In genomic region chr17:8867331-8868237, GRCm38 (mm10) we compare ENCODE assay signal across 10 mouse cellular contexts.
DNase-seq lines count a peak whose midpoint lies in the region; ATAC-seq and TF ChIP-seq lines count a peak whose summit lies in the region.
"Had no signal": no experiment of that assay in that cellular context is flagged by ENCODE, and none has a peak within 500 bp of the region (broad histone marks: within the 10 kb centered on the region; RNA-seq: fewer than 3 reads in every experiment).

No protein-coding gene starts in this region.

- intact Hi-C loops in left cerebral cortex, postnatal 10 days (cut with DNase I) = no loop called here

- H3K27me3 ChIP-seq in kidney, embryonic 15.5 days = no peaks in the 10 kb centered on the region
- H3K27me3 ChIP-seq in kidney, embryonic 14.5 days (ENCODE audit: control insufficient read depth, insufficient read depth, low read length) = no peaks in the 10 kb centered on the region
- H3K27me3 ChIP-seq in intestine, embryonic 15.5 days (replicated peaks) = no peaks in the 10 kb centered on the region
- H3K27me3 ChIP-seq in small intestine, adult 2 months (ENCODE audit: control insufficient read depth, insufficient read depth, low read length) = no peaks in the 10 kb centered on the region
- H3K27me3 ChIP-seq: stomach, embryonic 15.5 days had no signal

- no peak overlapping the region for H3K4me3 ChIP-seq in kidney, embryonic 15.5 days (replicated peaks)
- H3K4me3 ChIP-seq in kidney, embryonic 14.5 days (ENCODE audit: low read length) = no peak overlapping the region
- no peak overlapping the region for H3K4me3 ChIP-seq in intestine, embryonic 15.5 days (replicated peaks)
- no peak overlapping the region for H3K4me3 ChIP-seq in small intestine, adult 2 months (ENCODE audit: low read depth, low read length)
- H3K4me3 ChIP-seq: stomach, embryonic 15.5 days had no signal

- 74% methylated on average over 25 of the region's 25 CpGs for WGBS in kidney, embryonic 15.5 days
- whole genome bisulfite sequencing in kidney, embryonic 14.5 days = 67% methylated on average over 25 of the region's 25 CpGs
- 65% methylated on average over 25 of the region's 25 CpGs for WGBS in intestine, embryonic 15.5 days
- WGBS in small intestine, adult 2 months = 49% methylated on average over 25 of the region's 25 CpGs

- no peak for TF ChIP-seq POLR2A in small intestine, adult 2 months (IDR thresholded peaks at IDR 0.05; ENCODE audit: low read depth, low read length)

- no peaks in the 10 kb centered on the region for H3K36me3 ChIP-seq in kidney, embryonic 15.5 days
- no peaks in the 10 kb centered on the region for H3K36me3 ChIP-seq in kidney, embryonic 14.5 days (ENCODE audit: control insufficient read depth, insufficient read depth, low read length)
- H3K36me3 ChIP-seq in intestine, embryonic 15.5 days = no peaks in the 10 kb centered on the region
- no peaks in the 10 kb centered on the region for H3K36me3 ChIP-seq in small intestine, adult 2 months (ENCODE audit: control insufficient read depth, insufficient read depth, low read length)
- H3K36me3 ChIP-seq: stomach, embryonic 15.5 days had no signal

- no peak for ATAC-seq in kidney, embryonic 15.5 days (replicated peaks; ENCODE audit: low FRiP score)
- ATAC-seq in kidney, embryonic 14.5 days (ENCODE audit: low FRiP score, low TSS enrichment) = no peak
- peak; percentile 15; the same call in 1 of the 2 replicates for ATAC-seq in intestine, embryonic 15.5 days
- ATAC-seq: forebrain, postnatal 0 days had no signal

- H3K27ac ChIP-seq in kidney, embryonic 15.5 days = peak overlapping the region; percentile 10
- H3K27ac ChIP-seq in kidney, embryonic 14.5 days (ENCODE audit: low read depth, low read length) = no peak overlapping the region
- H3K27ac ChIP-seq in intestine, embryonic 15.5 days = no peak overlapping the region
- peak overlapping the region; percentile 32; the same call in 1 of the 2 replicates for H3K27ac ChIP-seq in small intestine, adult 2 months (ENCODE audit: insufficient read depth, low read depth, low read length)
- H3K27ac ChIP-seq: stomach, embryonic 15.5 days had no signal

- H3K4me1 ChIP-seq in kidney, embryonic 15.5 days = peaks cover 44% of the 10 kb centered on the region
- 0 out of 2 replicates have a peak, but pooled peaks cover 3% of the 10 kb centered on the region for H3K4me1 ChIP-seq in kidney, embryonic 14.5 days (ENCODE audit: control insufficient read depth, insufficient read depth, low read length)
- H3K4me1 ChIP-seq in intestine, embryonic 15.5 days (replicated peaks) = peaks cover 6% of the 10 kb centered on the region; the same call in 1 of the 2 replicates
- peaks cover 16% of the 10 kb centered on the region for H3K4me1 ChIP-seq in small intestine, adult 2 months (ENCODE audit: control insufficient read depth, insufficient read depth, insufficient read length, low read length)

- H3K9me3 ChIP-seq in kidney, embryonic 15.5 days (replicated peaks) = no peaks in the 10 kb centered on the region
- no peaks in the 10 kb centered on the region for H3K9me3 ChIP-seq in kidney, embryonic 14.5 days (ENCODE audit: control insufficient read depth, low read length)
- H3K9me3 ChIP-seq in intestine, embryonic 15.5 days = no peaks in the 10 kb centered on the region
- H3K9me3 ChIP-seq: stomach, embryonic 15.5 days had no signal

- no peak overlapping the region for H3K9ac ChIP-seq in kidney, embryonic 15.5 days
- no peak overlapping the region for H3K9ac ChIP-seq in kidney, embryonic 14.5 days (ENCODE audit: low read depth, low read length)
- H3K9ac ChIP-seq in intestine, embryonic 15.5 days = no peak overlapping the region
- H3K9ac ChIP-seq: forebrain, postnatal 0 days; stomach, embryonic 15.5 days had no signal

- H3K4me2 ChIP-seq in kidney, embryonic 15.5 days = no peak overlapping the region
- H3K4me2 ChIP-seq in kidney, embryonic 14.5 days (replicated peaks; ENCODE audit: low read depth, low read length) = no peak overlapping the region
- no peak overlapping the region for H3K4me2 ChIP-seq in intestine, embryonic 15.5 days (replicated peaks)
- H3K4me2 ChIP-seq: stomach, embryonic 15.5 days had no signal

- TF ChIP-seq CTCF in small intestine, adult 2 months (IDR thresholded peaks at IDR 0.05; ENCODE audit: extremely low read depth, insufficient read length, insufficient replicate concordance, low read depth, low read length) = no peak

- DNase-seq in R1 (ENCODE audit: low read depth, low spot score) = peak; percentile 22
- DNase-seq in cerebellum, adult 8-10 months = no peak
- DNase-seq in left cerebral cortex, postnatal 10 days (ENCODE audit: extremely low spot score in 1 of 2, low spot score in 2 of 2) = no peak
- no peak for DNase-seq in cerebellum, adult 11-12 months
- DNase-seq: forebrain, postnatal 0 days had no signal

Comparison
In these comparisons a context has a peak if more than half of its experiments do, and no peak if none do; other contexts are left out.
1. H3K27ac ChIP-seq: peak in kidney, embryonic 15.5 days (single experiment) and small intestine, adult 2 months (single experiment); none in kidney, embryonic 14.5 days (single experiment) and intestine, embryonic 15.5 days (single experiment).